Mouse (Mus musculus): ENCODE data around the gene Cd68. TPM values are rescaled to one million over a fixed set of nuclear protein-coding genes. Genes with fewer than 3 reads are reported as not detected.

Cd68 gene
- polyA plus RNA-seq, 1 experiment from 2014 or later, result 32.5 TPM

- ATAC-seq (no peak), DNase-seq (peak; percentile 61)
- Histone ChIP-seq H3K27me3 (ENCODE audit: insufficient read depth, low read length) (no peaks in the 10 kb centered on the region), H3K4me3 (ENCODE audit: low read depth, low read length) (no peak overlapping the region), H3K36me3 (replicated peaks; ENCODE audit: insufficient read depth, low read length) (peaks cover 43% of the 10 kb centered on the region), H3K4me1 (ENCODE audit: insufficient read depth) (peaks cover 14% of the 10 kb centered on the region), H3K4me2 (ENCODE audit: low read depth, low read length) (no peak overlapping the region), H3K9me3 (ENCODE audit: low read length) (no peaks in the 10 kb centered on the region), H3K27ac (ENCODE audit: low read depth) (no peak overlapping the region), H3K9ac (replicated peaks) (no peak overlapping the region)
- TF ChIP-seq EP300 (IDR thresholded peaks at IDR 0.05; ENCODE audit: low read depth) (no peak), CTCF (IDR thresholded peaks at IDR 0.05; ENCODE audit: low read depth) (peak; percentile 92)
- 68% methylated on average over 10 of the region's 10 CpGs for WGBS (ENCODE audit: insufficient replicate concordance)
These were observed 9.1 kb downstream of the Cd68 start for GRCm38 (mm10) chr11:69656617-69657461.

- H3K36me3 ChIP-seq (replicated peaks; ENCODE audit: insufficient read depth, low read length), result peaks cover 50% of the 10 kb centered on the region
- no peaks in the 10 kb centered on the region for H3K27me3 ChIP-seq (ENCODE audit: insufficient read depth, low read length)
- 79% methylated on average over 5 of the region's 5 CpGs for WGBS (ENCODE audit: insufficient replicate concordance)
- H3K4me2 ChIP-seq (ENCODE audit: low read depth, low read length), result no peak overlapping the region
- H3K9ac ChIP-seq (replicated peaks), result no peak overlapping the region
- DNase-seq (no peak), ATAC-seq (no peak)
- no peak overlapping the region for H3K27ac ChIP-seq (ENCODE audit: low read depth)
- no peaks in the 10 kb centered on the region for H3K9me3 ChIP-seq (ENCODE audit: low read length)
- no peak overlapping the region for H3K4me3 ChIP-seq (ENCODE audit: low read depth, low read length)
- TF ChIP-seq EP300 (IDR thresholded peaks at IDR 0.05; ENCODE audit: low read depth), result no peak
- no peak for TF ChIP-seq CTCF (IDR thresholded peaks at IDR 0.05; ENCODE audit: low read depth)
- peaks cover 8% of the 10 kb centered on the region for H3K4me1 ChIP-seq (ENCODE audit: insufficient read depth)
These were observed 9.9 kb downstream of the Cd68 start for GRCm38 (mm10) chr11:69656065-69656455.

- peak; percentile 60 for ATAC-seq
- H3K4me2 ChIP-seq (ENCODE audit: low read depth, low read length), result 0 out of 2 replicates have a peak within 1 kb of the TSS, but pooled peaks have one; percentile 9
- TF ChIP-seq EP300 (IDR thresholded peaks at IDR 0.05; ENCODE audit: low read depth) (no peak), CTCF (IDR thresholded peaks at IDR 0.05; ENCODE audit: low read depth) (peak; percentile 81)
- H3K4me3 ChIP-seq (ENCODE audit: low read depth, low read length), result no peak within 1 kb of the TSS
- H3K36me3 ChIP-seq (replicated peaks; ENCODE audit: insufficient read depth, low read length), result peaks cover 56% of the 10 kb centered on the region
- H3K4me1 ChIP-seq (ENCODE audit: insufficient read depth), result peaks cover 5% of the 10 kb centered on the region
- H3K27me3 ChIP-seq (ENCODE audit: insufficient read depth, low read length), result no peaks in the 10 kb centered on the region
- H3K9ac ChIP-seq (replicated peaks), result no peak within 1 kb of the TSS
- H3K9me3 ChIP-seq (ENCODE audit: low read length), result no peaks in the 10 kb centered on the region
- WGBS (ENCODE audit: insufficient replicate concordance), result 36% methylated on average over 34 of the region's 34 CpGs
- H3K27ac ChIP-seq (ENCODE audit: low read depth), result peak within 1 kb of the TSS; percentile 49
- DNase-seq, result peak; percentile 71
These were observed 10.5 kb downstream of the Cd68 start, which contains the start of gene Sox15 for GRCm38 (mm10) chr11:69655264-69656064. TSS of gene Sox15 (plus strand) at chr11:69655314.

GRCm38 (mm10) chr11:69654760-69655159 is 11.2 kb downstream of the Cd68 start:
- Histone ChIP-seq H3K4me1 (ENCODE audit: insufficient read depth) (peaks cover 5% of the 10 kb centered on the region), H3K27me3 (ENCODE audit: insufficient read depth, low read length) (no peaks in the 10 kb centered on the region), H3K27ac (ENCODE audit: low read depth) (peak overlapping the region; percentile 49), H3K36me3 (replicated peaks; ENCODE audit: insufficient read depth, low read length) (peaks cover 61% of the 10 kb centered on the region), H3K9me3 (ENCODE audit: low read length) (no peaks in the 10 kb centered on the region), H3K4me3 (ENCODE audit: low read depth, low read length) (no peak overlapping the region), H3K4me2 (ENCODE audit: low read depth, low read length) (0 out of 2 replicates have a peak overlapping the region, but pooled peaks have one; percentile 9), H3K9ac (replicated peaks) (no peak overlapping the region)
- 36% methylated on average over 9 of the region's 9 CpGs for WGBS (ENCODE audit: insufficient replicate concordance)
- ATAC-seq (no peak), DNase-seq (no peak)
- TF ChIP-seq CTCF (IDR thresholded peaks at IDR 0.05; ENCODE audit: low read depth) (no peak), EP300 (IDR thresholded peaks at IDR 0.05; ENCODE audit: low read depth) (no peak)

GRCm38 (mm10) chr11:69653399-69653798 is 12.6 kb downstream of the Cd68 start:
- ATAC-seq (no peak), DNase-seq (no peak)
- H3K27ac ChIP-seq (ENCODE audit: low read depth), result no peak overlapping the region
- H3K4me1 ChIP-seq (ENCODE audit: insufficient read depth), result peaks cover 5% of the 10 kb centered on the region
- no peak overlapping the region for H3K4me3 ChIP-seq (ENCODE audit: low read depth, low read length)
- WGBS (ENCODE audit: insufficient replicate concordance), result 70% methylated on average over 5 of the region's 5 CpGs
- no peaks in the 10 kb centered on the region for H3K9me3 ChIP-seq (ENCODE audit: low read length)
- no peak overlapping the region for H3K4me2 ChIP-seq (ENCODE audit: low read depth, low read length)
- TF ChIP-seq CTCF (IDR thresholded peaks at IDR 0.05; ENCODE audit: low read depth) (no peak), EP300 (IDR thresholded peaks at IDR 0.05; ENCODE audit: low read depth) (no peak)
- H3K36me3 ChIP-seq (replicated peaks; ENCODE audit: insufficient read depth, low read length), result peaks cover 67% of the 10 kb centered on the region
- H3K27me3 ChIP-seq (ENCODE audit: insufficient read depth, low read length), result no peaks in the 10 kb centered on the region
- H3K9ac ChIP-seq (replicated peaks), result no peak overlapping the region

GRCm38 (mm10) chr11:69645860-69646259 is 20.1 kb downstream of the Cd68 start:
- Histone ChIP-seq H3K9me3 (ENCODE audit: low read length) (no peaks in the 10 kb centered on the region), H3K9ac (replicated peaks) (no peak overlapping the region), H3K36me3 (replicated peaks; ENCODE audit: insufficient read depth, low read length) (peaks cover 78% of the 10 kb centered on the region), H3K27ac (ENCODE audit: low read depth) (peak overlapping the region; percentile 44; the same call in 1 of the 2 replicates), H3K4me1 (ENCODE audit: insufficient read depth) (no peaks in the 10 kb centered on the region), H3K4me2 (ENCODE audit: low read depth, low read length) (no peak overlapping the region), H3K27me3 (ENCODE audit: insufficient read depth, low read length) (no peaks in the 10 kb centered on the region), H3K4me3 (ENCODE audit: low read depth, low read length) (no peak overlapping the region)
- TF ChIP-seq EP300 (IDR thresholded peaks at IDR 0.05; ENCODE audit: low read depth) (no peak), CTCF (IDR thresholded peaks at IDR 0.05; ENCODE audit: low read depth) (no peak)
- WGBS (ENCODE audit: insufficient replicate concordance), result 75% methylated on average over 5 of the region's 5 CpGs
- DNase-seq (no peak), ATAC-seq (peak; percentile 70)
